Mouse (Mus musculus) right cerebral cortex, postnatal 10 days (tissue): ENCODE measurements around the gene Lrrc46.

Source experiments
- DNase-seq, 2 experiments: peaks; one replicate each; pipeline ENCODE4 v3.0.0; 2021; ENCODE audit warnings: low spot score in 2 of 2

Lrrc46 gene

DNA sequence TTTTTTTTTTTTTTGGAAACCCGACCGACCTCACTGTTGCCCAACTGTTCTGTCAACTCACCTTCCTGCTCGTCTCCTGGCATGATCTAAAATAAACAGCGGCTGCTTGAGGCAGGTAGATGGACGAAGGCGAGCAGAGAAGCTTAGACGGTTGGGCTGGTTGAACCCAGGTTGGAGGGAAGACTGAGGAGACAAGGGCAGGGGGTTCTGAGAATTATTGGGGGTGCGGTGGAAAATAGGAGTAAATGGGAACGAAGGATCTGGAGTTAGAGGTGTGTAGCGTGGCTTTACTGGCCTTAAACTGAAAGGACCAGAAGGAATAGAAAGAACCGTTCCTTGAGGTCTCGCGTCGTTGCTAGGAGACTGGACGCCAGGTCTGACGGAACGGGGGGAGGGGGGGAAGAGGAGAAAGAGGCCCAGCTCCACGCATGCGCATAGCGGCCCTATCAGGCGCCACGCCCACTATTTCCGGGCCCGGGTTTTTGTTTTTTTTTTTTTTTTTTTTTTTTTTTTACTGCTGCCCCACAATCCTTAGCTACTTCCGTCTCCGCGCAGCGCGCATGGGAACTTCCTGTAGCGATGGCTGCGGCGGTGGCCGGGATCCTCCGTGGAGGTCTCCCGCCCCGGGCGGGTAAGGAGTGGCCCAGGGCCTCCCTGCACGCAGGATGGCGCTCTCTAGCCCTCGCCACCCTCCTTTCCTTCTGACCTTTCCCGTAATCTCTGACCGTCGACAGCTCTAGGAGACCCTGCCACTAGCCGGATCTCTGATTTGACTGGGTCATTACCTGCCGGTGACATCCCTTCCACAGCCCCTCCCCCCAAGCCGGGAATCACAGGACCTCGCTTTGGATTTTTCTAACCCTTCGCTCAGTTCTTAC lies at the start of gene Lrrc46, which contains the start of gene Mrpl10:
Lrrc46 (minus strand) TSS at position 386 of the 878 bp plus-strand sequence.
Mrpl10 (plus strand) TSS at position 539 of the 878 bp plus-strand sequence.
- DNase-seq = peak; percentile 92 to 93

DNA sequence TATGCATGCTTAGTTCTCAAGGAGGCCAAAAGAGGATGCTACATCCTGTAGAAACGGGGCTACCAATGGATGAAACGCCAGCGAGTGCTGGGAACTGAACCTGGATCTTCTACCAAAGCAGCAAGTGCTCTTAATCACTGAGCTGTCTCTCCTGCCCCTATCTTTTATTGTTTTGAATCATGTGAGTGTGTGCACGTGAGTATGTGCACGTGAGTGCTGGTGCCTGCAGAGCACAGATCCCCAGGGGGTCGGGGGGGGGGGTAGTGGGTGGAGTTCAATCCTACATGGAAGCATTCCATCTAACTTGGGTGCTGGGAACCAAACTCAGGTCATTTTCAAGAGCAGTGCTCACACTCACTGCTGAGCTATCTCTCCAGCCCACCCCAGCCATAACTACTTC lies 45.2 kb upstream of the Lrrc46 start:
- DNase-seq = no peak

DNA sequence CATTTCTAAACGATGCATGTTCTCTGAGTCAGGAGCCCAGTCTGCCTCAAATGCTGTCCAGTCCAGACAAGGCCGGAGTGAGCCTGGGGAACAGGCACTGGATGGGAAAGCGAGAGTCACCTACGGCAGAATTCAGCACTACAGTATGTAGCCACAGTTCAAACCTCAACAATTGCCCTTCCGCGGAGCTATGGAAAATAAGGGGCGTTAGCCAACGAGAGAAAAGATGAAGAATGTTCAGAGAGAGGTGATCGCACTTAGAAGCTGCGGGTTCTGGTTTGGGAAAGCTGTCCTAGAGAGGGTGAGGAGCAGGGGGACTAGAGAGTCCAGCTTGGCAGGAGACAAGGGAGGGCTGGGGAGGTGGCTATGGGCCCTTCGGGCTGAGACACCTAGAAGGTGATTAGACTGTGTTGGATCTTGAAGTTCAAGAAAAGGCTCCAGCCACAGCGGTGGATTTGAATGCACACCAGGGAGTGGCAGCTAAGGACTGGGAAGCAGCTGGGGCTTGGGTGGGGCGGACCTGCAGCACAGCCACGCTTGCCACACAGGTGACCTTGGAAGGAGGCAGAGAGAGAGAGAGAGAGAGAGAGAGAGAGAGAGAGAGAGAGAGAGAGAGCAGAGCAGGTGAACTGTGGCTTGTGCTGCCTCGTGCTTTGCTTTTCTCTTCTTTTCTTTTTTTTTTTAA lies 43.8 kb upstream of the Lrrc46 start:
- no peak for DNase-seq

DNA sequence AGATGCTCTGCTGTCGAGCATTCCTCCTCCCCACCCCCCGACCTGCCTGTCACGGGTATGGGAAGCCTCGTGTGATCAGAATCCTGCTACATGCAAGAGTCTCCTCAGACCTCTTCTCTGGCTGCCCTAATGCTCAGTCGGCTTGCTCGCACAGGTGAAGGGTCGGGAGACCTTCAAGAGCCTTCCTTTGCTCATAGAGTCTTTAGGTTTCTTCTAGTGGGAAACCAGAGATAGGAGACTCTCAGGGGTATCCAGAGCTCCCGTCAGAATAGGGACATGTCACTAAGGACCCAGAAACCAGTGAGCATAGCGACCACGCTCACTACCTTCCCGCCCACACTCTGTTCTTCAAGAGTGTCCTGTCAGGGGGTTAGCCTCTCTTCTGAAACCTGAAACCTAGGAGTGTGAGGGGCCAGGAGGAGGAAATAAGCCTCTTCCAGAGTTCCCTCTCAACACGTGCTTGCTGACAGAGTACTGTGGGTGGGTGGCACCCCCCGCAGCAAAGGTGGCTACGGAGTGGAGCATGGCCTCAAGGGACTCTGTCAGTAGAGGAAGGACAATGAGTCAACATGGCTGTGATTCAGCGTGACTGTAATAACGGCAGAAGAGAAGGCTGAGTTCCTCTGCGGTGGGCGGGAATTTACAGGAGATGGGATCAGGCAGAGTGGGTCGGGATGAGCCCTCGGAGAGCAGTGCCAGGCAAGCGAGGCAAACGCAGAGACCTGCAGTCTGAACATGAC lies 42.4 kb upstream of the Lrrc46 start:
- no peak for DNase-seq

DNA sequence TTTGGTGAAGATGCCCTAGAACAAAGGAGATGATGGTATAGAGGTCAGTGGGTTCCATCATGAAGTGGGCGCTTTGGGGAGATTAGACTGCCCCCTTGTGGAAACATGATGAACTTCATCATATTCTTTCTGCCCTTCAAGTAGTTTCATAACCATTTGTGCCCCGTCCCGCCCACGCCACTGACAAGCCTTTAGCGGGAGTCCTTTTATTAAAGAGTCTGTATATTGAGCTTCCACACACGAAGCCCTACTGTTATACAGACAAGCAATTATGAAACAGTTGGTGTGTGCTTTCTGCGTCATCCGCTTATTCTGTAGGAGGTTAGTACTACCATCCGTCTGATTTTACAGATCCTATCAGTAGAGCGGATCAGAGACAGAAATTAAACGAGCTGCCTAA lies 41.8 kb upstream of the Lrrc46 start:
- DNase-seq = no peak

DNA sequence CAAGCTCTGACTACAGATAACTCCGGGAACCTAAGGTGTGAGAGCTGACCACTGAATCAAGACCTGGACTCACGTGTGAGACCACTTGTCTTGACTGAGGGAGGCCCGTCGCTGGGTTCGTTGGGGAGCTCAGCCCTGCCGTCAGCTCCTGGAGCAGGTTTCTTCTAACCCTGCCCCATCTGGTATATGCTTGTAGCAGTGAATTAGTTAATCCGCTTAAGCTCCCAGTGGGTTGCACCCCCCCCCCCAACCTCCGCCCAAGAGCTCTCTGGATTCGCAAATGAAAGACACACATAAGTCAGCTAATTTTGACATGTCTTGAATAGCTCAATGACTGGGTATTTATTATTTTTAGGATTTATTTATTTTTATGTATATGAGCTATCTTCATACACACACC lies 39.1 kb upstream of the Lrrc46 start:
- DNase-seq = no peak

DNA sequence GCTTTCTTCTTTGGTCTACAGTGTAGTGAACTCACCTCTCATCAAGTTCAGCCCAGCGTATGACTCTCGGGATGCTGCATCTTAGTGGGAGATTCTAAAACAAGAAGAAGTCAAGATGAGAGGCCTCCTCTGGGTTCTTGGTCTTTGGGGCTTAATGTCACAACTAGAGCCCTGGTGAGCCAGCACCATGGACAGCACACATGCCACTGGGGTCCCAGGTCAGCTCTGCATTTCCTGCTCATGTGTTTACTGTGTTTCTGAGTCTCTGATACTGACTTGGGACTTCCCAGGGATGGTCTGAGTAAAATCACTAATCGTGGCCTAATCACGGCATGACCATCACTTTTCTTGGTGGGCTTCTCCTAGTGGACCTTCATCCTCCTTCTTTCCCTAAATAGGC lies 37.5 kb upstream of the Lrrc46 start:
- no peak for DNase-seq

DNA sequence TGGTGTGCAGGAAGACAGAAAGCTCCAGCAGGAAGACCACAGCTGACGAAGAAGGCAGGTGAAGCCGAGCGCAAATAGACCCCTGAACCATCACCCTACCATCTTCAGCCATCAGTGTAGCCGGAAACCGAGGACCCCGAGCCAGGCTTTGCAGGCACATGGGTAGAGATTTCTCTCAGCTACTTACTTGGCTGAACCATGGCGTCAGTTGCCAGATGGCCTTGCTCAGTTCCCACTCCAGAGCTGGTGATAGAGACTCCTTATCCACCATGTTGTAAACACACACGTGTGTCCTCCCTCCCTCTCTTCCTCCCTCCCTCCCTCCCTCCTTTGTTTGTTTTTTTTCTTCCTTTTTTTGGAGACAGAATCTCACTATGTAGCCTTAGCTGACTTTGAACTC lies 33.0 kb upstream of the Lrrc46 start:
- no peak for DNase-seq

DNA sequence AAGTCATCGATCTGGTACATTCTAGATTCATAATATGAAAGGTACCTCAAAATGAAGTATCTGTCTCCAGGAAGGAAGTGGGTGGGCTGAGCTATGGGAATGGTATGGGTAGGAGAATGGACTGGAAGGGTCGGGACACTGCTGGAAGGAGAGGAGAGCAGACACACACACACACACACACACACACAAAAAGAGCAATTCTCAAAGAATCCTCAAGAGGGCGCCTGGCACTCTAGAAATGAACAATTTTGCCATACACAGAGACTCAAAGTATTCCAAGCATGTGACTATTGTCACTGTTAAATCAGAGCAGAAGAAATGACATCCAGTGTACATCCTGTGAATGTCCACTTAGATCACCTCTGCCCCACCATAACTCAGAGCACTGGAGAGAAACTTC lies 31.3 kb upstream of the Lrrc46 start:
- DNase-seq = peak; percentile 65 to 72

DNA sequence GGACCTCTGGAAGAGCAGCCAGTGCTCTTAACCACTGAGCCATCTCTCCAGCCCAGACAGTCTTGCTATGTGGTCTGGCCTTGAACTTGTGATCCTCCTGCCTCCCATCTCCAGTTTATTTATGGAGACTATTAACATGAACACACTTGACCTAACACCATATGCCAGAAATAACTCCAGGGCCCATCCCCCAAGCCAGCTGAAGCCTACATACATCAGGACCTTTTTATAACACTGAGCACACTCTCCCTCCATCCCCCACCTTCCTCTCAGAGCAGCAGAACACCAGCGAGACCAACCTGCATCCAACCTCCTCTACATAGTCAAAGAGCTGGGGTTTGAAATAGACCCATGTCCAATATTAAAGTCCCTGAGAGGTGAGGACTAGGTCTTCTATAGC lies 29.9 kb upstream of the Lrrc46 start:
- DNase-seq = no peak

DNA sequence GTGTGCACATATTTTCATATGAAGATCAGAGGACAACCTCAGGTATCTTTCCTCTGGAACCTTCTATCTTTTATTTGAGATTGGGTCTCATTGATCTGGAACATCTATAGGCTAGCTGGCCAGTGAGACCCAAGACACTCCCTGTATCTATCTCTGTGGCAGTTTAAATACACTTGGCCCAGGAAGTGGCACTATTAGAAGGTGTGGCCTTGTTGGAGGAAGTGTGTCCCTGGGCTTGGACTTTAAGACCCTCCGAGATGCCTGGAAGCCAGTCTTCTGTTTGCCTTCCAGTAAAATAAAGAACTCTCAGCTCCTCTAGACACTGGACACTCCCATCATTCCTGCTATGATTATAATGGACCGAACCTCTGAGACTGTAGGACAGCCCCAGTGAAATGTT lies 28.6 kb upstream of the Lrrc46 start:
- no peak for DNase-seq

DNA sequence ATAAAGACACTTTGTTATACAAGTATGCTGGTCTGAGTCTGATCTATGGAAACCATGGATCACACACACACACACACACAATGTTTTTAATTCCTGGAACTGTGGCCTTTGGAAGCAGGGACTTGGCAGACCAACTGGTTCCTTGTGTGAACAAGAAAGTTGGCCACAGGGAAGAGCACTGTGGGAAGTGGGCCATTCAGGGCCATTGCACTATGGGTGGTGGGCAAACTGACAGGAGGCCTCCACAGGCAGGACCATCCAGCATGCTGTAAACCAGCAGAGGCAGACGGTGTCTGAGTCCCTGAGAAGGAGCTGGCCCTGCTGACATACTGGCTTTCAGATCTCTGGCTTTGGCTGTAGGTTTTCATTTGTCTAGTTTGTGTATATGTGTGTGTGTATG lies 28.1 kb upstream of the Lrrc46 start:
- no peak for DNase-seq

DNA sequence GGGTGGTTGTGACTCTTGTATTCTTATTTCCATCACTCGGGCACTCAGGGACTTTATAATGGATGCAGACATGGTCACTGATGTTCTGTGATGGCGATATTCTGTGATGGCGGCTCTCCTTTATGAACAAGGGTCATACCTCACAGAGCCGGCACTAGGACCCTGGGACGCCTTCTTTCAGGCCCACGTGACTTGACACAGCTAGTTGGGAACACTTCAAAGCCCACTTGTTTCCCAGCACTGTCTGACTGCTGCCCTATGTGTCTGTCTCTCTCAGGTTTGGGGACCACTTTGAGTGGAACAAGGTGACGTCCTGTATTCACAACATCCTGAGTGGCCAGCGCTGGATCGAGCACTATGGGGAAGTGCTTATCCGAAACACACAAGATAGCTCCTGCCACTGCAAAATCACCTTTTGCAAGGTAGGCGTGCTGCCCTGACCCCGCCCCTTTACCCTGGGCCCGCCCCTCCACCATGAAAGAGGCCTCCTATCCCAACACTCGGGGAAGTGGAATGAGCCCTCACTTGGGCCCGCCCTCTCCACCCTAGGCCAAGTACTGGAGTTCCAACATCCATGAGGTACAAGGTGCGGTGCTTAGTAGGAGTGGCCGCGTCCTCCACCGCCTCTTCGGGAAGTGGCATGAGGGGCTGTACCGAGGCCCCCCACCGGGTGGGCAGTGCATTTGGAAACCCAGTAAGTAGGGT lies 25.6 kb upstream of the Lrrc46 start:
- no peak for DNase-seq

DNA sequence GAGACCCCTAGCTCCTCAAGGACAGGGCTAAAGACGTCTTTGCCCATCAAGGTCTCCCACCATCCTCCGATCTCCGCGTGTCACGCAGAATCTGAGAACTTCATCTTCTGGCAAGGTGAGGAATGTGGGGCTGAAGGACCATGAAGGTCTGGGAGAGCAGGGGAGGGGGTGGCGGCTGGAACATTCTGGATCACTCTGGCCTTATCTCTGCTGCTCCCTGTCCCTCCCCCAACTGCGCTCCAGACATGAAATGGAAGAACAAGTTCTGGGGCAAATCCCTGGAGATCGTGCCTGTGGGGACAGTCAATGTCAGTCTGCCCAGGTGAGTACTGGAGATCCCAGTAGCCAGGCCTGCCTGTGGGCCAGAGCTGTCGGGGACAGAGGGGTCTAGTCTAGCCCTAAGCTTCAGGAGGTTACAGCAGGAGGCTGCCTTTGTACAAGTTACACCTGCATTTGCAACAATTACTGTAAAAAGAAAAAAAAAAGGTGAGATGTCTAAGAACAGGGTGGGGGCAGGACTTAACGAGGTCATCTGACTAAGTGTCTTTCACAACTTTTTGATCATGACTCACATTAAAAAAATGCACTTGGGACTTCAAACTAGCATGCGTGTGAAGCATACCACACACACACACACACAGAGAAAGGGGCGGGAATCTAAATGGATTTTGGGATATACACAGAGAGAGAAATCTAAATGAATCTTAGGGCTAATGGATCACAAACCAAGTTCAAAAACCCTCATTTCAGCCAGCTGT lies 24.5 kb upstream of the Lrrc46 start:
- DNase-seq = no peak

DNA sequence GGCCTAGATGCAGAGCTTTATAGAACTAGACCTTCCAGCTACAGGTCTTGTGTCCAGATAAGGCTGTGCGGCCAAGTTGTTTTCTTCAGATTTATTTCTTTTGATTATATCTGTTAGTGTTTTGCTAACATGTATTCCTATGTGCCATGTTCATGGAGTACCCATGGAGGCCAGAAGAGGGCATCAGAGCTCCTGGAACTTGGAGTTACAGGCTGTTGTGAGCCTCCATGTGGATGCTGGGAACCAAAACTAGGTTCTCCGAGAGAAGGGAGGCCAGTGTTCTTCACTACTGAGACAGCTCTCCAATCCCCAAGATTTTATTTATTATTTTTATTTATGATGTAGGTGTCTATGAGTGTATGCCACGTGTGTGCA lies 22.7 kb upstream of the Lrrc46 start:
- DNase-seq = no peak

DNA sequence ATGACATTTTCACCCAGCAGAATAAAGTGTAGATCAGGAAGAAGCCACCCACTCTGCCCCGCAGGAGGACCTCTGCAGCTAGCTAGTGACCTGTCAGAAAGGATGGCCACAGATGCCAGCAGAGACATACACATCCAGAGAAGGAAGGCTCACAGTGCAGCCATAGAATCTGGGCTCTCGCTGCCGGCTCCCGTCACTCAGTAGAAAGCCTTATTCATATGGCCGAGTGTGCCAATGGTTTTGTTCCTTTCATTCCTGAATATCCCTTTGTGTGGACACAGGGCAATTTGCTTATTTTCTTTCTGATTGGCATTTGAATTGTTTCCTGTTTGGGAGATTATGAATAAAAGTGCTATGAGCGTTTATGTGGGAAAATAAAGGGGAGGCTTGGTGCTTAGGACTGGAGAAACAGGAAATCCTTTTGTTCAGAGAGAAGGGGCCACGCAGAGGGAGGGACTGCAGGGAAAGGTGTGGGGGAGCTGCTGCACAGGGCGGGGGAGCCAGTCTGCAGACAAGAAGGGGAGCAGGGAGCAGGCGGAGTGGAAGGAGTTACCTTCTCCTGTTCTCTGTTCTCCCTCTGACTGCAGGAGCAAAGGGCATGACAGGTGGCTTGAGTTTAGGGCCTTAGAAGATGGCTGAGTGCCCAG lies 22.2 kb upstream of the Lrrc46 start:
- no peak for DNase-seq

DNA sequence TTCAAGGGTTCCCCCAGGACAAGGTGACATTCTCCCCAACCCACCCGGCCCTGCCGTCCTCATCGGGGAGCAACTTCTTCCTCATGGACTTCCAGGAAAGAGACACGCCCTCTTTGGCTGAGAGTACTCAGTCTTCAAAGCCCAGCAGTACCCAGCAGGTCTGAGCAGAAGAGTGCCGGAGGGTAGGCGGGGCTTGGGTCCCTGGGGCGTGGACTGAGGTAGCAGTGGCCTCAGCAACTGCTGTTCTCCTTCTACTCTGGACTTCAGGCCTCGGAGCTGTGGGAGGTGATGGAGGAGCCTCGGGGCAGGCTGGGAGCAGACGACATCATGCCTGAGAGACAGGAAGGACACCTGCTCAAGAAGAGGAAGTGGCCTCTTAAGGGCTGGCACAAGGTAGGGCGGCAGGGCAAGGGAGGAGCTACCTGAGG lies 11.0 kb upstream of the Lrrc46 start:
- DNase-seq = no peak

DNA sequence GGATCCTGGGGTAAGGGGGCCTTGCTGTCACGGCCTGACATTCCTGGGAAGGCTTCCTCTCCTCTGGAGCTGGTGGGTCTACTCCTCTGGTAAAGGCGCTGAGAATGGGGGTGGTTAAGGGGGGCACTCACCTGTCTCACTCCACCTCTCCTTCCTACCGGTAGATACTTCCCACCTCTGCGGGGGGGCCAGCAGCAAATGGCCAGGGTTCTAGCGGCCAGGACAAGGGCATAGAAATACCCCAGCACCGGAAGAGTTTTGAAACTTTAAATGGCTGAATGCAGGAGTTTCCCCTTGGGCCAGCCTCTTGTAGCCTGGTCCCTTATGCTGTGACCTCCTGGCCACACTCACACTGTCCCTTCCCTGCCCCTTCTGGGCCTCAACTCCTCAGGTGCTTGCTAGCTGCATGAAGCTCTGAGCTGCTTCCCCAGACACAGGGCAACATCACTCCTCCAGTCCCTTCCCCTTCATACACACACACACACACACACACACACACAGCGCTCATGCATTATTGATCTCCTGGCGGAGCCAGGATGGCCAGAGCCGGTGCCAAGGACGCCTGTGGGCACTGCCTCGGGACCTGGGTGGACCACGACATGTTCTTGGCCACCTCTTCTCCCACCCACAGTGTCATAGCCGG lies 9.9 kb upstream of the Lrrc46 start:
- no peak for DNase-seq

DNA sequence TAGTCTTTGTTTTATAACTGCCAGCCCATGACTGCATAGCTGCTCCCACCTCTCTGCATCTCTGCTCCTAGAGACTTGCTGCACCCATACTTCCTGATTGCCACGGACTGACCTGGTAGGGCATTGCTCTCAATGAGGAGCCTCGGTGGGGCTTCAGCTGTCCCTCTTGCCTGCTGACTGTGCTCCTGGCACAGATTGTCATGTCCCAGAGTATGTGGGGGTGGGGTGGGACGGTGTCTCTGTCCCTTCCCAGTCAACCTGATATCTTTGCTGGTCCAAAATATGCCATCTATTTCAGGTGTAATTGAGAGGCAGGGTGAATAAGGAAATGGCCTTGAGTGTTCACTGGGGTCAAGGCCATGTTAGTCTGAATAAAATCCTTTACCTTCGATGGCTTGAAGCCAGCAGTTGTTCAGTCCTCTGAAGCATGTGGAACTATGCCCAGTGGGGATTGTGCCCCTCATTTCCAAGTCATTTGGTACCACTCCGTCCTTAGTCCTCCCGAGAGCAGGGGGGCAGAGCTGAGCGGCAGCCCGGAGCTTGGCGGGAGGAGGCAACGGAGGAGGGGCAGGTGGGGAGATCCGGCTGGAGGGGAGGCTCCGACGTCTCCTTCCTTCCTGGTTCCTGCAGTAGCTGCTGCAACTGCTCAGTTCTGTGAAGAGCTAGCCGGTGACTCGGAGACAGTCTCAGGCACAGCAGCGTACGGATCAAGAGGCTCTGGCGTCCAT lies 9.2 kb upstream of the Lrrc46 start, which contains the start of gene Osbpl7:
Osbpl7 (plus strand) TSS at position 413 of the 728 bp plus-strand sequence.
- DNase-seq = peak; percentile 89 to 91
